Mouse (Mus musculus) adipose tissue, adult 10 weeks (tissue): ENCODE results near the gene Frmpd1. TPM values are rescaled to one million over a fixed set of nuclear protein-coding genes. Genes with fewer than 3 reads are reported as not detected.

Experiments used
- polyA plus RNA-seq: library from polyadenylated mRNA; stranded (reverse); fragments of 350-450 nt; fragmentation: Illumina TruSeq; extraction: RNeasy Lipid Tissue Mini Kit (QIAGEN cat#74804); gene quantifications from one replicate; pipeline ENCODE4 v1.2.3, GENCODE M21; 2014; ENCODE audit warnings: low read depth, low replicate concordance

The Frmpd1 gene
- polyA plus RNA-seq: 0.36 TPM

DNA sequence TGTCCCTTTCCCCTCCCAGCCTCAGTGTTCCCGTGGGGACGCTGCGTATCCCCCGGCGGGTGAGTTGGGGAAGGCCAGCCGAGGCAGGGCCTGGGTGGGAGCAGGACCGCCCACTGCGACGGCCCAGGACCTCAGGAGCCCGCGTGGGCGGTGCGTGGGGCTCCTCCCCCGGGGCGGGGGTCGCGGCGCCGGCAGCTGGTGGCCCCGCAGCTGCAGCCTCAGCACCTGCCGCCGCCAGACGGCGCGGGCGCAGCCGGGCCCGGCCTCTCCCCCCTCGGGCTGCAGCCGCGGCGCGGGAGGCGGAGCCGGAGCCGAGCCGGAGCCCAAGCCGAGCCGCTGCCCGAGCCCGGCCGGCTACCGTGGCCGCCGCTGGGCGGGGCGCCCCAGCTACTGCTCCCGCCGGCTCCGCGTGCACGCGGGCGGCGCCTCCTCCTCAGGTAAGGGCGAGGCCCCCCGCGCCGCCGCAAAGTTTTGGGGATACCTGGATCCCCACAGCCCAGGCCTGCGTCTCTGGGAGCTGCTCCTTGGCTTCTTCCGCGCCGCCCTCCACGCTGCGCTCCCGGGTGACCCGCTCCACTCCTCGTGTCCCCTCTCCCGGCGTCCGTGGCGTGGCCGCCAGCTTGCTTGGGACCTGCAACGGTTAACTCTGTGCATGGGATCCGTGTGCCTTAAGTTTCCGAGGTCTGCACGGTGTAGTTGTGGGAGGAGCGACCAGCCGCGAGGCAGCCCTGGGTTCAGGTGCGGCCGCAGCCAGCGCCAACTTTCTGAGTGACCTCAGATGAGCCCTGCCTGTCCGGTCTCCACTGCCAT lies at the start of gene Frmpd1:
Frmpd1 (plus strand) TSS at position 355 of the 810 bp plus-strand sequence.

DNA sequence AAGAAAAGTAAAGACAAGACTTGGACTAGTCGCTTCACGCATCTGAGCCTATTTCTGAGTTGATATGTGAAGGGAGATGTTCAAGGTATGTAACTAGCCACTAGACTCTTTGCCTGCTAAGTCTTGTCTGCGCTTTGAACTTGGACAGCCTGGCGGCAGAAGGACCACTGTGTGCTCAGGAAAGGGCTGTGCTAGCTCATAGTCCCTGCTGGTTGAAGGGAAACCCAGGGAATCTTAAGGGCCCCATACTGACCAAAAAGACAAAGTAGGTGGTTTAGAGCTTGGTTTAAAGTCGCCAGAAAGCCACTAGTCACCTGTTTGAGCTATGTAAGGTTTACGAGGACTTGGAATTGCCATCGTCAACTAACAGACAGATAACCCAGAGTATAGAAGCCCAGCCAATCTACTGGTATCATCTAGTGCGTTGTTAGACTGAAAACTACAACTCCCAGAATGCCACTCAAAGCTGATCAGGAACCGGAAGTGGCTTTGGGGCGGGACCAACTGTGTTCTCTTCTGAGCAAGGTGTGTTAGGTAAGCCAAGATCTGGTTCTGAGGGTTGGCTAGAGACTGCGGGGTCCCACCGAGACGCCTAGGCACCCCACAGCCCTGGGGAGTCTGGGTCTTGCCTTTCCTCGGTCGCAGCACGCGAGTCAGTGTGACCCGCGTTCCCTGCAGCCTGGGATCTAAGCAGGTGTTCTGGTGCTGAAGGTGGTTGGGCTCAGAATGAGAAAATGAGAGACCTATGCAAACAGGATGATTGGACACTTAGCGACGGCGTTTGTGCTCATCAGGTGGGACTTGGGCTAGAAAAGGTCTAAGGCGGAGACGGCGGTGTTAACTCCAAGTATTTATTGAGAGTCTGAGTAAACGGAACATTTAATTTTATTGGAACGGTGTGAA lies 112.2 kb downstream of the Frmpd1 start, which contains the start of gene Trmt10b:
Trmt10b (plus strand) TSS at position 466 of the 903 bp plus-strand sequence.

Other genes starting within 250 kb of the Frmpd1 start
- gene Grhpr, start 203.5 kb upstream of the Frmpd1 start, polyA plus RNA-seq: 67.6 TPM
- gene Zbtb5, start 172.5 kb upstream of the Frmpd1 start, polyA plus RNA-seq: 10.9 TPM
- gene Polr1e, start 166.3 kb upstream of the Frmpd1 start, polyA plus RNA-seq: 10.1 TPM
- gene Fbxo10, start 100.3 kb upstream of the Frmpd1 start, polyA plus RNA-seq: 38.2 TPM
- 71.0 TPM for gene Tomm5, start 76.8 kb upstream of the Frmpd1 start, polyA plus RNA-seq
- 9.8 TPM for gene Trmt10b, start 112.3 kb downstream of the Frmpd1 start, polyA plus RNA-seq
- 13.2 TPM for gene Dcaf10, start 157.2 kb downstream of the Frmpd1 start, polyA plus RNA-seq
- gene Exosc3, start 157.9 kb downstream of the Frmpd1 start, polyA plus RNA-seq: 30.4 TPM
- 65.2 TPM for gene Slc25a51, start 223.9 kb downstream of the Frmpd1 start, polyA plus RNA-seq